Mouse (Mus musculus): ENCODE data around the gene Ddah2. TPM values are rescaled to one million over a fixed set of nuclear protein-coding genes. Genes with fewer than 3 reads are reported as not detected.

The Ddah2 gene
- polyA plus RNA-seq, 1 experiment from 2014 or later: 290 TPM

GRCm38 (mm10) chr17:35048149-35048931 is 10.5 kb upstream of the Ddah2 start:
- DNase-seq (ENCODE audit: low spot score): no peak
- H3K9me3 ChIP-seq: no peaks in the 10 kb centered on the region
- peaks cover 15% of the 10 kb centered on the region for H3K36me3 ChIP-seq
- WGBS: 20% methylated on average over 11 of the region's 11 CpGs
- no peaks in the 10 kb centered on the region for H3K27me3 ChIP-seq (ENCODE audit: insufficient read depth, poor library complexity, severe bottlenecking)
- H3K27ac ChIP-seq: peak overlapping the region; percentile 98
- peaks cover 81% of the 10 kb centered on the region for H3K4me1 ChIP-seq
- H3K4me3 ChIP-seq: peak overlapping the region; percentile 72

DNA sequence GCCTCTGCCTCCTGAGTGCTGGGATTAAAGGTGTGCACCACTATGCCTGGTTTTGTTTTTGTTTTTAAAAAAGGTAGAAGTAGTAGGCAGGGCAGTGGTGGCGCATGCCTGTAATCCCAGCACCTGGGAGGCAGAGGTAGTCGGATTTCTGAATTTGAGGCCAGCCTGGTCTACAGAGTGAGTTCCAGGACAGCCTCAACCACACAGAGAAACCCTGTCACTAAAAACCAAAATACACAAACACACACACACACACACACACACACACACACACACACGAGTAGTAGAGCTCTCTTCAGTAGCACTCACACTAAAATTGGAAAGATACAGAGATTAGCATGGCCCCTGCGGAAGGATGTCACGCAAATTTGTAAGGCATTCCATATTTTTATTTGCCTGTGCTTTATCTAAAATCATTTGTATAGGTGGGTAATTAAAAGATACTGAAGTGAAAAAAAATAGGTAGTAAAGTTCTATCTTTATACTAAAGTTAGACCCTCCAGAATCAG is 9.8 kb upstream of the Ddah2 start:
- no peak for DNase-seq (ENCODE audit: low spot score)
- WGBS: 58% methylated on average over 5 of the region's 5 CpGs
- Histone ChIP-seq H3K4me3 (peak overlapping the region; percentile 80), H3K27ac (peak overlapping the region; percentile 98), H3K36me3 (peaks cover 22% of the 10 kb centered on the region), H3K27me3 (ENCODE audit: insufficient read depth, poor library complexity, severe bottlenecking) (no peaks in the 10 kb centered on the region), H3K4me1 (peaks cover 76% of the 10 kb centered on the region), H3K9me3 (no peaks in the 10 kb centered on the region)

GRCm38 (mm10) chr17:35049561-35050016 is 9.2 kb upstream of the Ddah2 start, which contains the start of gene Clic1:
TSS of gene Clic1 (plus strand) at chr17:35049966.
- H3K4me1 ChIP-seq: peaks cover 72% of the 10 kb centered on the region
- 1% methylated on average over 11 of the region's 11 CpGs for WGBS
- no peaks in the 10 kb centered on the region for H3K9me3 ChIP-seq
- H3K27ac ChIP-seq: peak within 1 kb of the TSS; percentile 98
- H3K36me3 ChIP-seq: peaks cover 28% of the 10 kb centered on the region
- peak within 1 kb of the TSS; percentile 80 for H3K4me3 ChIP-seq
- H3K27me3 ChIP-seq (ENCODE audit: insufficient read depth, poor library complexity, severe bottlenecking): no peaks in the 10 kb centered on the region
- peak; percentile 94 for DNase-seq (ENCODE audit: low spot score)

GRCm38 (mm10) chr17:35050126-35050750 is 8.6 kb upstream of the Ddah2 start:
- whole genome bisulfite sequencing: under 1% methylated on average over 27 of the region's 27 CpGs
- H3K9me3 ChIP-seq: no peaks in the 10 kb centered on the region
- peaks cover 34% of the 10 kb centered on the region for H3K36me3 ChIP-seq
- peak; percentile 90 for DNase-seq (ENCODE audit: low spot score)
- peaks cover 66% of the 10 kb centered on the region for H3K4me1 ChIP-seq
- no peaks in the 10 kb centered on the region for H3K27me3 ChIP-seq (ENCODE audit: insufficient read depth, poor library complexity, severe bottlenecking)
- peak overlapping the region; percentile 80 for H3K4me3 ChIP-seq
- H3K27ac ChIP-seq: peak overlapping the region; percentile 98

GRCm38 (mm10) chr17:35051156-35052086 is 7.4 kb upstream of the Ddah2 start:
- peak overlapping the region; percentile 80 for H3K4me3 ChIP-seq
- peaks cover 45% of the 10 kb centered on the region for H3K36me3 ChIP-seq
- under 1% methylated on average over 21 of the region's 21 CpGs for WGBS
- peak; percentile 95 for DNase-seq (ENCODE audit: low spot score)
- H3K4me1 ChIP-seq: peaks cover 58% of the 10 kb centered on the region
- no peaks in the 10 kb centered on the region for H3K9me3 ChIP-seq
- H3K27ac ChIP-seq: peak overlapping the region; percentile 98
- no peaks in the 10 kb centered on the region for H3K27me3 ChIP-seq (ENCODE audit: insufficient read depth, poor library complexity, severe bottlenecking)

GRCm38 (mm10) chr17:35052271-35052798 is 6.5 kb upstream of the Ddah2 start:
- DNase-seq (ENCODE audit: low spot score): no peak
- peaks cover 53% of the 10 kb centered on the region for H3K36me3 ChIP-seq
- WGBS: 69% methylated on average over 12 of the region's 12 CpGs
- H3K4me3 ChIP-seq: peak overlapping the region; percentile 80
- H3K9me3 ChIP-seq: no peaks in the 10 kb centered on the region
- H3K27ac ChIP-seq: peak overlapping the region; percentile 98
- no peaks in the 10 kb centered on the region for H3K27me3 ChIP-seq (ENCODE audit: insufficient read depth, poor library complexity, severe bottlenecking)
- peaks cover 51% of the 10 kb centered on the region for H3K4me1 ChIP-seq

DNA sequence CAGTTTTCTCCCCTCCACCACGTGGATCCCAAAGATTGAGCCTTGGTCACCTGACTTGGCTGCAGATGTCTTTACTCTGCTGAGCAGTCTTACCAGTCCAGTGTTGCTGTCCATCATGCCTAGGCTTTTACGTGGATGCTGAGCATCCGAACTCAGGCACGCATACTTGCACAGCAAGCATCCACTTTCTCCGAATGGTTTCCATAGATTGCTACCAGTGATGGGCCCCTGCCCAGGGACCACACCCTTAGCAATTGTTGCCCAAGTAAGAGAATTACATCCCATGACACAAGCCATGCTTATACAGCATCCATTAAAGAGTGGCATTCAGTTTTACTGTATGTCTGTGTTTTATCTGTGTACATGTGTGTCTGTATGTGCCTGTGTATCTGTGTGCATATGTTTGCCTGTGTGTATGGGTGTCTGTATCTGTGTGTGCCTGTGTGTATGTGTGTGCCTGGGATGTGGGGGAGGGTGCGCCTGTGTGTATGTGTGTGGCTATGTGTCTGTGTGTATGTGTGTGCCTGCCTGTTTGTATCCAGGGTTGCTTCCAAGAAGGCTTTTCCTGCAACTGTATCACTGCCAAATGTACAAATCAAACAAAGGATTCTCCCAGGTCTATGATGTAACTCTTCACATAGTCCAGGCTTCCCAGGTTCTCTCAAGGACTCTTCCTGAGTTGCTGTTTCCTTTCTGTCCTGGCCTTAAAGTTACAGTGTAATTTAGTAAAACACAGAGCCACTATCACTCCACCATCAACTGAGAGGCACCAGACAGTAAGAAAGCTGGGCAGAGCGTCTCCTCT is 2.9 kb upstream of the Ddah2 start:
- peaks cover 54% of the 10 kb centered on the region for H3K4me1 ChIP-seq
- DNase-seq (ENCODE audit: low spot score): no peak
- peaks cover 73% of the 10 kb centered on the region for H3K36me3 ChIP-seq
- no peaks in the 10 kb centered on the region for H3K27me3 ChIP-seq (ENCODE audit: insufficient read depth, poor library complexity, severe bottlenecking)
- no peaks in the 10 kb centered on the region for H3K9me3 ChIP-seq
- no peak overlapping the region for H3K4me3 ChIP-seq
- 91% methylated on average over 7 of the region's 7 CpGs for WGBS
- H3K27ac ChIP-seq: no peak overlapping the region

- H3K27ac ChIP-seq: no peak overlapping the region
- no peak overlapping the region for H3K4me3 ChIP-seq
- H3K9me3 ChIP-seq: no peaks in the 10 kb centered on the region
- peaks cover 81% of the 10 kb centered on the region for H3K36me3 ChIP-seq
- H3K4me1 ChIP-seq: peaks cover 50% of the 10 kb centered on the region
- 77% methylated on average over 3 of the region's 3 CpGs for WGBS
- no peaks in the 10 kb centered on the region for H3K27me3 ChIP-seq (ENCODE audit: insufficient read depth, poor library complexity, severe bottlenecking)
- DNase-seq (ENCODE audit: low spot score): no peak
Measured at GRCm38 (mm10) chr17:35057090-35057489, 1.7 kb upstream of the Ddah2 start.

DNA sequence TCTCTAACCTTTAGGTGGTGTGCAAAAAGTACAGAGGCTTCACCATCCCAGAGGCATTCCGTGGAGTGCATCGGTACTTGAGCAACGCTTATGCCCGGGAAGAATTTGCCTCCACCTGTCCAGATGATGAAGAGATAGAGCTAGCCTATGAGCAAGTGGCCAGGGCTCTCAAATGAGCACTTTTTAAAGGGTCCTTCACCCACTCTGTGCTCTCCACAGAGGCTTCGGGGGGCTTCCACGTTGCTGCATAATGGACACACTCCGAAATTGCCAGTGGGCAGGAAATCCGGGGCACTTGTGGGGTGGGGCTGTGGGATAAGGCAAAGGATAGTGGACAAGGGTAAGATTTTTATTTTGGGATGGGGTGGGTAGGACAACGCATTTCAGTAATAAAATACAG is 519 bp upstream of the Ddah2 start:
- Histone ChIP-seq H3K27ac (peak overlapping the region; percentile 92; the same call in 1 of the 2 replicates), H3K9me3 (no peaks in the 10 kb centered on the region), H3K4me1 (peaks cover 40% of the 10 kb centered on the region), H3K4me3 (peak overlapping the region; percentile 77), H3K27me3 (ENCODE audit: insufficient read depth, poor library complexity, severe bottlenecking) (peaks cover 5% of the 10 kb centered on the region), H3K36me3 (peaks cover 79% of the 10 kb centered on the region)
- DNase-seq (ENCODE audit: low spot score): no peak
- WGBS: 62% methylated on average over 9 of the region's 9 CpGs

GRCm38 (mm10) chr17:35060071-35060470 is 1.2 kb downstream of the Ddah2 start:
- DNase-seq (ENCODE audit: low spot score): no peak
- peaks cover 49% of the 10 kb centered on the region for H3K4me1 ChIP-seq
- peak overlapping the region; percentile 92; the same call in 1 of the 2 replicates for H3K27ac ChIP-seq
- no peaks in the 10 kb centered on the region for H3K9me3 ChIP-seq
- peaks cover 22% of the 10 kb centered on the region for H3K27me3 ChIP-seq (ENCODE audit: insufficient read depth, poor library complexity, severe bottlenecking)
- H3K36me3 ChIP-seq: peaks cover 63% of the 10 kb centered on the region
- WGBS: 24% methylated on average over 14 of the region's 14 CpGs
- peak overlapping the region; percentile 77 for H3K4me3 ChIP-seq

DNA sequence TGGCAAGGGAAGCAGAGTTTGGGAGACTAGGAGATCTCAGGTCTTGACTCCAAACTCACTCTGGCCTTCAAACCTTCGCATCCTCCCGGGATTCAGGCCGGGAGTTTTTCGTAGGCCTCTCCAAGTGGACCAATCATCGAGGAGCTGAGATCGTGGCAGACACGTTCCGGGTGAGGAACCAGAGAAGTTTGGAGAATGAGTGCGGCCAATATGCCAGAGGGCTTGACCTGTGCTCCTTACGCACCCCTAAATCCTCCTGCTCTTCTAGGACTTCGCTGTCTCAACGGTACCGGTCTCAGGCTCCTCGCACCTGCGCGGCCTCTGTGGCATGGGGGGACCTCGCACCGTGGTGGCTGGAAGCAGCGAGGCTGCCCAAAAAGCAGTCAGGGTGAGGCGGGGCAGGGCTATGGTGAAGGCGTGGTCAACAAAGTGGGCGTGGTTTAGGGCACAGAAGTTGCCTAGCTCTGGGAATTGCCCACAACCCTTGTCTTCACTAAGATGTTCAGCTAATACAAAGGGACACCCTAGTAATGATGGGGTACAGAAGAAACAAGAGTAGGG is 2.0 kb downstream of the Ddah2 start:
- H3K36me3 ChIP-seq: peaks cover 56% of the 10 kb centered on the region

More for the DNA sequence above, 2.0 kb downstream of the Ddah2 start:
- H3K27me3 ChIP-seq (ENCODE audit: insufficient read depth, poor library complexity, severe bottlenecking): peaks cover 29% of the 10 kb centered on the region
- peak overlapping the region; percentile 77 for H3K4me3 ChIP-seq
- H3K9me3 ChIP-seq: no peaks in the 10 kb centered on the region
- 60% methylated on average over 22 of the region's 22 CpGs for WGBS
- DNase-seq (ENCODE audit: low spot score): no peak
- H3K4me1 ChIP-seq: peaks cover 54% of the 10 kb centered on the region
- no peak overlapping the region for H3K27ac ChIP-seq

Data from heart, embryonic 10.5 days (tissue).